Mouse (Mus musculus): ENCODE data around the gene Higd1c. TPM values are rescaled to one million over a fixed set of nuclear protein-coding genes. Genes with fewer than 3 reads are reported as not detected.

Gene Higd1c
- polyA plus RNA-seq, 1 experiment: not detected

DNA sequence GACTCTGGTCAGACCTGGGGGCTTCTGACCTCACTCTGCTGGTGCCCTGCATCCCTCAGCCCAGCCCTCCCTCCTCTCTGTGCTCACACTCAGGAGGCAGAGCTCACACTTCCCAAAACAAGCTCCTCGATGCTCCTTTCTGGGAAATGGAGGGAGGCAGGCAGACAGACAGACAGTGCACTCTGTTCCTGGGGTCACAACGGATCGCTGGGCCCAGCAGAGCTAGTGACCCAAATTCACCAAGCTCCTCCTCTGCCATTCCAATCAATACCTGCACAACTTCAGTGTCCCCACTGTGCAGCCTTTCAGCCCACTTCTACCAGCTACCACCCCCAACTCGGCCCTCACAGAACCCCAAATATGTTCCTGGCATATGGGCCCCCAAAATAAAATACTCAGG is 37.5 kb downstream of the Higd1c start:
- Histone ChIP-seq H3K4me1 (ENCODE audit: control insufficient read depth, insufficient read depth, low read length) (no peaks in the 10 kb centered on the region), H3K4me3 (ENCODE audit: insufficient read depth, low read depth, low read length) (no peak overlapping the region), H3K27ac (ENCODE audit: insufficient read depth, low read depth, low read length) (no peak overlapping the region)
- TF ChIP-seq CTCF (IDR thresholded peaks at IDR 0.05; ENCODE audit: insufficient read depth, low read depth, low read length): no peak
- TF ChIP-seq POLR2A (IDR thresholded peaks at IDR 0.05; ENCODE audit: insufficient read depth, low read depth, low read length): no peak
- 89% methylated on average over 4 of the region's 4 CpGs for WGBS

DNA sequence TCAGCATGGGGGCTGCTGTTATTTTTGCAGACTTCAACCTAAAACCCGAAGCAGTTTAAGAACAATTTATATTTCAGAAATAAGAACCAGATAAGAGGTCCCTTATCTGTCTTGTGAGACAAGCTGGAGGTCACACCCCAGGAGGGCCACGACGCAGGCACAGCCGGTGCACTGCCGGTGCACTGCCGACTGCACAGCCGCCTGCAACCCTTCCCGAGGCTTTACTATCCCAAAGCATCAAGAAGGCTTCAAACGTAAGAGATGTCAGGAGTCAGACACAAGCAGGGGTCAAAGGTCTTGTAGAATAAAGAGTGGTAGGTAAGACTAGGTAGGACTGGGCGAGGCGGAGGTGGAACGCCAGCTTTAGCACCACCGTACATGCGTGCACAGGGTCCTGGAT is 38.0 kb downstream of the Higd1c start:
- Histone ChIP-seq H3K4me1 (ENCODE audit: control insufficient read depth, insufficient read depth, low read length) (no peaks in the 10 kb centered on the region), H3K4me3 (ENCODE audit: insufficient read depth, low read depth, low read length) (no peak overlapping the region), H3K27ac (ENCODE audit: insufficient read depth, low read depth, low read length) (no peak overlapping the region)
- 95% methylated on average over 14 of the region's 14 CpGs for WGBS
- TF ChIP-seq POLR2A (IDR thresholded peaks at IDR 0.05; ENCODE audit: insufficient read depth, low read depth, low read length) (no peak), CTCF (IDR thresholded peaks at IDR 0.05; ENCODE audit: insufficient read depth, low read depth, low read length) (no peak)

DNA sequence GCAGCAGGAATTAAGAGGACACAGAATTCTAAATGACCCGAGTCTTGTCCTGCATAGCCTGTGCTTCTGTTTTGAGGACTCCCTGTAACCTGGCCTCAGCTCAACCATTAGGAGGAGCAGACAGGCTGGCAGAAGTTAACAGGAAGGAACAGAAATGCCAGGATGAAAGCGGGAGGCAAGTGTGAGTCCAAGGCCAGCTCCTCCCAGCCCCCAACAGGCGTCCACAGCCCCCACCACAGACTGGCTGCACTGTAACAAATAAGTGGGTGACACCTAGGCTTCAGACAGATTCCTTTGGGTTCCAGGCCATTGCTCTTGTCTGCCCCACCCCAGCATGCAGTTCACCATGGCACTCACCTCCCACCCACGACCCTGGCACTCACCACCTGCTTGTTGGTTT is 38.5 kb downstream of the Higd1c start:
- TF ChIP-seq CTCF (IDR thresholded peaks at IDR 0.05; ENCODE audit: insufficient read depth, low read depth, low read length): no peak
- no peak for TF ChIP-seq POLR2A (IDR thresholded peaks at IDR 0.05; ENCODE audit: insufficient read depth, low read depth, low read length)
- WGBS: 86% methylated on average over 4 of the region's 4 CpGs
- no peak overlapping the region for H3K4me3 ChIP-seq (ENCODE audit: insufficient read depth, low read depth, low read length)

DNA sequence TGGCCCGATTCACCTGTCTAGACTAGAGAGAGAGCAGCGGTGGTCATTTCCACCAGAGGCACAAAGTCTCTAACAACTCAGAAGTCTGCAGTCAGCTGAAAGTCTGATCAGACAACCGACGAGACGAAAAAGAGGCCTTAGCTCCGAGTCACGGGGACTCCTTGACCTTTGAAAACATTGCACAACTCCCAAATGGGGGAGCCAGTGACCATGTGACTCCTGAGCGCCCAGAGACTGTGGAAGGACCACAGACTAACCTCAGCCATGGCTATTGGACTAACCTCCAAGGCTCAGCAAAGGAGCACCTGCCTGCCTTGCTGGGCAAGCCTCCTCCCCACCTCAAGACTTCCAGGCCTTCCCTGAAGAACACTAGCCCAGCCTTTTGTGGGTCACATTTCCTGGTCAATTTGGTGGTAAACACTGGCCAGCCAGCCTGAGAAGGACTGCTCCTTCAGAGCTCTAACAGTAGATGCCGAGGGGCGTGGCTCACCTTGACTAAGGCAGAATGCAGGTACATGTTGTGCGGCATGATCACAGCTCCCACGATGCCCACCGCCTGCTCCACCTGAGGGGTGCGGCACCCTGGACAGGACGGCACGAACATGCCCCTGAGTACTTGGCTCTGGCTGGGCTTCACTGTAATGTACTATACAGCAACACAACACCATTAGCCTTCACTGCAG is 39.1 kb downstream of the Higd1c start:
- TF ChIP-seq POLR2A (IDR thresholded peaks at IDR 0.05; ENCODE audit: insufficient read depth, low read depth, low read length): no peak
- no peak for TF ChIP-seq CTCF (IDR thresholded peaks at IDR 0.05; ENCODE audit: insufficient read depth, low read depth, low read length)
- WGBS: 93% methylated on average over 16 of the region's 16 CpGs

More for the DNA sequence above, 38.5 kb downstream of the Higd1c start:
- H3K4me1 ChIP-seq (ENCODE audit: control insufficient read depth, insufficient read depth, low read length): no peaks in the 10 kb centered on the region
- no peak overlapping the region for H3K27ac ChIP-seq (ENCODE audit: insufficient read depth, low read depth, low read length)

DNA sequence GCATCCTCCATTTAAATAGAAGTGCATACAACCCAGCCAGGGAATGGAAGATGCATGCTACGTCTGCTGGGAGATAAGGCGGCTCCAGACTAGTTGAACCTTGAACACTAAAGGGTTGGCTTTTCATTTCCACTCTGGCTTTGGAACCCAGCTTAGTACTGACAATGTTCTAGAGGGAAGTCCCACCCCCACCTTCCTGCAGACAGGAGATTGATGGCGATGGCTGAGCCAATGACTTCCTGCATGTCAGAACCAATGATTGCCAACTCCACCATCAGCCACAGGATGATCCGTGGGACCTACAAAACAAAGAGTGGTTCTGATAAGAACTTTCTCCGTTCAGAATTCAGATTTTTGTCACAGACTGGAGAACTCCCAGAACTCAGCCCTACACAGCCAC is 41.7 kb downstream of the Higd1c start:
- Histone ChIP-seq H3K27ac (ENCODE audit: insufficient read depth, low read depth, low read length) (no peak overlapping the region), H3K4me3 (ENCODE audit: insufficient read depth, low read depth, low read length) (no peak overlapping the region), H3K4me1 (ENCODE audit: control insufficient read depth, insufficient read depth, low read length) (no peaks in the 10 kb centered on the region)
- WGBS: 81% methylated on average over 5 of the region's 5 CpGs
- TF ChIP-seq POLR2A (IDR thresholded peaks at IDR 0.05; ENCODE audit: insufficient read depth, low read depth, low read length) (no peak), CTCF (IDR thresholded peaks at IDR 0.05; ENCODE audit: insufficient read depth, low read depth, low read length) (no peak)

More for the DNA sequence above, 39.1 kb downstream of the Higd1c start:
- no peak overlapping the region for H3K27ac ChIP-seq (ENCODE audit: insufficient read depth, low read depth, low read length)
- H3K4me3 ChIP-seq (ENCODE audit: insufficient read depth, low read depth, low read length): no peak overlapping the region
- no peaks in the 10 kb centered on the region for H3K4me1 ChIP-seq (ENCODE audit: control insufficient read depth, insufficient read depth, low read length)

DNA sequence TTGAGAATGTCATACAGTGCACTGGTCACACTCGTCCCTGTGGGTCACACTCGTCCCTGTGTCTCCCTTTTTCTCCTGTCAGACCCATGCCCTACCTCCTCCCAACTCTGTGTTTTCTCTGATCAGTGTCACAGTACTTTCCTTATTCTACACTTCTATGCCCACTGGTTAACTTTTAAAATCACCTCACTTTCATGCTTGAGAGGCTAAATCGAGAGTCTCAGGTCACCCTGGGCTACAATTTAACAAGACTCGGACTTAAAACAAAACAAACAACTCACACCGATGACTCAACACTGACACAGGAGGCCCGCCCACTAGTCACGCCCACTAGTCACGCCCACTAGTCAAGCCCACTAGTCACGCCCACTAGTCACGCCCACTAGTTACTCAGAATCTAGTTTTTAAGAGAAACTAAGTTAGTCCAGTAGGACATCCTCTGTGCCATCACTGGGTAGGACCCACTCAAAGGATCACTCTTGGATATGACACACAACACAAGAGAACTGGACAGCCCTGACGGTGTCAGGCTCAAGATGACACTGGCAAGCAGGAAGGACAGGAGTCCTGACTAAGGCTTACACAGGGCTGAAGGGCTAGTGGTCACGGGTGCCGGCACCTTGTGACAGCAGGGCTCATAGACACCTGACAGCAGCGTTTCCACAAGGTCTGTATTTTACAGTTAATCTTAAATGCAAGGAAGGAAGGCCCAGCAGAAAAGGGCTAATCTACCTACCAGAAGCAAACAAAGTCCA is 46.8 kb downstream of the Higd1c start:
- Histone ChIP-seq H3K27ac (ENCODE audit: insufficient read depth, low read depth, low read length) (no peak overlapping the region), H3K4me1 (ENCODE audit: control insufficient read depth, insufficient read depth, low read length) (peaks cover 8% of the 10 kb centered on the region), H3K4me3 (ENCODE audit: insufficient read depth, low read depth, low read length) (no peak overlapping the region)
- TF ChIP-seq POLR2A (IDR thresholded peaks at IDR 0.05; ENCODE audit: insufficient read depth, low read depth, low read length) (no peak), CTCF (IDR thresholded peaks at IDR 0.05; ENCODE audit: insufficient read depth, low read depth, low read length) (no peak)
- WGBS: 63% methylated on average over 14 of the region's 14 CpGs

DNA sequence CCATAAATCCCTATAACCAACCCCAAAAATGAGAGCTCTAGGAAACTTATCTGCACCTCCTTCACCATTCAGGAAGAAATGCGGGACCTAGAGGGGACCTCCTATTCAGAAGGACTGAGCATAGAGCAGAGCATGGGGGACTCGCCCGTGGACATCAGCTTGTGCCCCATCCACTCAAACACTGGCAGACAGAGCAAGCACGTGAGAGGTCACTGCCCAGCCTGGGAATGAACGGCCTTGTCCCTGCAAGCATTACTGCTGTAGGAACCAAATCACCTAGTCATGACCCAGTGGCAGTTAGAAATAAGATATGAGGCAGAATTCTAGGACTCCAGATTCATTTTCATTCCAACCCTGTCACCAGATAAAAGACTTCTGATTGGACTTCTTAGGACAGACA is 47.4 kb downstream of the Higd1c start:
- no peak overlapping the region for H3K27ac ChIP-seq (ENCODE audit: insufficient read depth, low read depth, low read length)
- peaks cover 8% of the 10 kb centered on the region for H3K4me1 ChIP-seq (ENCODE audit: control insufficient read depth, insufficient read depth, low read length)
- no peak for TF ChIP-seq POLR2A (IDR thresholded peaks at IDR 0.05; ENCODE audit: insufficient read depth, low read depth, low read length)
- TF ChIP-seq CTCF (IDR thresholded peaks at IDR 0.05; ENCODE audit: insufficient read depth, low read depth, low read length): no peak
- H3K4me3 ChIP-seq (ENCODE audit: insufficient read depth, low read depth, low read length): no peak overlapping the region
- WGBS: 82% methylated on average over 5 of the region's 5 CpGs

DNA sequence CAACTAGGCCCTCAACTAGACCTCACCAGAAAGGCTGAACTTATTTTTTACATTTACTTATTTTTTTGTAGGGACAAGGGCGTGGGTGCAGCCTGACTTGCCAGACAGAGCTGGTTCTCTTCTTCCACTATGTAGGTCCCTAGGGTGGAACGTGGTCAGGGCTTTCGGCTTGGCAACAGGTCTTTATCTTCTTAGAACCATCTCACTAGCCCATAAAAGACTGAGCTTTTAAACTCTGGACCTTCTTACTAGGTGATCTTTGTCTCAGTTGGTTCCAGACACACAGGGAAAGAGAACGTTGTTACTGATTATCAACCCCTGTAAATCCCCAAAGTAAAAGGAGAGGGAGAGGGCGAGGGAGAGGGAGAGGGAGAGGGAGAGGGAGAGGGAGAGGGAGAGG is 49.0 kb downstream of the Higd1c start:
- WGBS: 76% methylated on average over 4 of the region's 5 CpGs

DNA sequence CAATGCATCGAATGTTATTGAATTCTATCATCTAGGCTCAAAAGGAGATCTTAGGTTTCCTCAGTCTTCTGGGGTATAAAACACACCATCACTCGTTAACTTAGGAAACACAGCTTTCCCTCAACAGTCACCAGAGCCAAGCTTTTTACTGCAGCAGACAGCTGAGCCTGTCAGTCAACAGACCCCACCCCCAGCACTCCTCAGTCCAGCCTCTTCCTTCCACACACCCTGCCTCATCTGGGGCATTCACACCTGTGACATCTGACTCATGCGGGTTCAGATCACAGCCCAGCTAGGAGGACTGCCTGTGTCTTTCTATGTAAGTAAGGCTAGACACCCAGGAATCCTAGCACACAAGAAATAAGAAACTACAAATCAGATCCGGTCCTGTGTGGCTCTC is 49.7 kb downstream of the Higd1c start:
- no peak overlapping the region for H3K27ac ChIP-seq (ENCODE audit: insufficient read depth, low read depth, low read length)
- WGBS: 62% methylated on average over 4 of the region's 4 CpGs
- H3K4me1 ChIP-seq (ENCODE audit: control insufficient read depth, insufficient read depth, low read length): peaks cover 8% of the 10 kb centered on the region
- TF ChIP-seq CTCF (IDR thresholded peaks at IDR 0.05; ENCODE audit: insufficient read depth, low read depth, low read length): no peak
- TF ChIP-seq POLR2A (IDR thresholded peaks at IDR 0.05; ENCODE audit: insufficient read depth, low read depth, low read length): no peak
- H3K4me3 ChIP-seq (ENCODE audit: insufficient read depth, low read depth, low read length): no peak overlapping the region

More for the DNA sequence above, 49.0 kb downstream of the Higd1c start:
- Histone ChIP-seq H3K27ac (ENCODE audit: insufficient read depth, low read depth, low read length) (no peak overlapping the region), H3K4me3 (ENCODE audit: insufficient read depth, low read depth, low read length) (no peak overlapping the region), H3K4me1 (ENCODE audit: control insufficient read depth, insufficient read depth, low read length) (peaks cover 8% of the 10 kb centered on the region)
- TF ChIP-seq POLR2A (IDR thresholded peaks at IDR 0.05; ENCODE audit: insufficient read depth, low read depth, low read length) (no peak), CTCF (IDR thresholded peaks at IDR 0.05; ENCODE audit: insufficient read depth, low read depth, low read length) (no peak)
